Mouse (Mus musculus) liver, postnatal 0 days (tissue): ENCODE measurements around the gene Esyt2. TPM values are rescaled to one million over a fixed set of nuclear protein-coding genes. Genes with fewer than 3 reads are reported as not detected.

Experiments
- ATAC-seq: fragments of 200-750 bp; cut with Nextera tagmentation; 2 replicates; pipeline ENCODE4 v1.8.0; 2017; ENCODE audit warnings: mild to moderate bottlenecking, moderate library complexity
- DNase-seq: peaks from one replicate; pipeline ENCODE4 v3.0.0-alpha.2; 2016
- H3K27ac ChIP-seq: fragments of 300-500 bp; sonication (generic); 2 replicates; pipeline ENCODE4 v1.5.1; 2014; ENCODE audit warnings: antibody characterized with exemption, moderate library complexity, mild to moderate bottlenecking, low read depth
- H3K27me3 ChIP-seq: fragments of 300-500 bp; sonication (generic); 2 replicates; pipeline ENCODE4 v1.6.1; 2014; ENCODE audit warnings: low read length, control low read depth, mixed read lengths; ENCODE audit not compliant: insufficient read depth
- H3K36me3 ChIP-seq: fragments of 300-500 bp; sonication (generic); replicated peaks from 2 replicates; pipeline ENCODE4 v1.6.1; 2014; ENCODE audit warnings: mild to moderate bottlenecking, control low read depth, low read length, moderate library complexity, mixed read lengths; ENCODE audit not compliant: insufficient read depth
- H3K4me1 ChIP-seq: fragments of 300-500 bp; sonication (generic); 2 replicates; pipeline ENCODE4 v1.6.1; 2014; ENCODE audit warnings: antibody characterized with exemption, mild to moderate bottlenecking, control low read depth; ENCODE audit not compliant: insufficient read depth
- H3K4me2 ChIP-seq: fragments of 300-500 bp; sonication (generic); 2 replicates; pipeline ENCODE4 v1.6.1; 2014; ENCODE audit warnings: low read depth, mild to moderate bottlenecking, low read length, moderate library complexity, mixed read lengths
- H3K4me3 ChIP-seq: fragments of 300-500 bp; sonication (generic); 2 replicates; pipeline ENCODE4 v1.5.1; 2014; ENCODE audit warnings: low read depth, low read length
- H3K9ac ChIP-seq: fragments of 300-500 bp; sonication (generic); replicated peaks from 2 replicates; pipeline ENCODE4 v1.6.1; 2014; ENCODE audit warnings: mild to moderate bottlenecking, moderate library complexity
- H3K9me3 ChIP-seq: fragments of 300-500 bp; sonication (generic); 2 replicates; pipeline ENCODE4 v1.6.1; 2016; ENCODE audit warnings: mild to moderate bottlenecking, control low read depth, low read length, mixed read lengths
- CTCF ChIP-seq: sonication (generic); IDR thresholded peaks from 2 replicates; pipeline ENCODE4 v1.5.1; 2016; ENCODE audit warnings: antibody characterized with exemption, low read depth
- EP300 ChIP-seq: IDR thresholded peaks from 2 replicates; pipeline ENCODE4 v1.6.1; 2016; ENCODE audit warnings: antibody characterized with exemption, low read depth, mild to moderate bottlenecking
- WGBS: fragments of 180-500 bp; shearing (Covaris S2); extraction: QIAGEN DNeasy Blood & Tissue Kit; methylation state at CpG from one replicate; pipeline ENCODE4 v1.1.7; 2014; ENCODE audit not compliant: insufficient replicate concordance; 5-methylcytosine and 5-hydroxymethylcytosine counted together
- polyA plus RNA-seq: library from polyadenylated mRNA; unstranded; fragments of >200 nt; fragmentation: Nextera tagmentation; extraction: Ambion mirVana; gene quantifications from 2 replicates; pipeline ENCODE4 v1.2.1, GENCODE M21; 2015

Esyt2 gene
- polyA plus RNA-seq, 1 experiment from 2014 or later = 5.7 TPM

DNA sequence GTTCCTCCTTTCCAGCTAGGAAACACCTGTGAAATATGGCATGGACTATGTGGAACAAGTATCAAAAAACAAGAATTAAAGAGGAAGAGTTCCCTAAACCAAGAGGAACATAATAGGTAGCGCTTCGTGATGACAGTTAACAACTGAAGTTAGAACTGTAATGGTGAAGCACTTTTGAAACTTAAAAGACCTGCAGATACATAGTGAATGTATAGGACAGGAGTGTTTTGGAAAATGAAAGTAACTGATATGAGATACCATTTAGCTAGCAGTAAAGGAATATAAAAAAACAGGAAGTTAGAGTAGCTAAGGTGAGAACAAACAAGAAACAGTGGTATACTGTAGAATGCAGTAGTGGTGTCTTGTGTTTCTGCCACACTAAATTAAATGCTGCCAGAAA lies 1.9 kb downstream of the Esyt2 start:
- no peak for ATAC-seq
- Histone ChIP-seq H3K36me3 (no peaks in the 10 kb centered on the region; the same call in 1 of the 2 replicates), H3K4me1 (peaks cover 19% of the 10 kb centered on the region), H3K27me3 (no peaks in the 10 kb centered on the region), H3K9ac (0 out of 2 replicates have a peak overlapping the region, but pooled peaks have one; percentile 27), H3K4me2 (peak overlapping the region; percentile 61), H3K9me3 (no peaks in the 10 kb centered on the region), H3K4me3 (peak overlapping the region; percentile 23), H3K27ac (no peak overlapping the region)
- 51% methylated on average over 2 of the region's 2 CpGs for WGBS
- TF ChIP-seq EP300 (no peak), CTCF (no peak)
- DNase-seq = no peak

DNA sequence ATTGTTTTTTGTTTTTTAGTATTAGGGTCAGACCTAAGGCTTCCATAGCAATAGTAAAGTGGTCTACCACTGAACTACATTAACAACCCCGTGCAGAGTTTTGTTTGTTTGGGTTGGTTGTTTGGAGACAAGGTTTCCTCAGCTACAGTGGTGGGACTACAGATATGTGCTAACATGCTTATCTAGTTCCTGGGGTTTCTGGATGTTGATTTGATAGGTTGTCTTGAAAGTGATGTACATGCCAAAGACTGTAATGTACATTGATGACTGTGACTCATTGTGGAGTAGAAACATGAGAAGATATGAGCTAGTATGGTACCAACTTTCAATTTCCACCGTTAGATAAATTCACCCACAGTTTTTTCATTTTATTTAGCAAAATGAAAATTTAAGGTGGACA lies 2.5 kb downstream of the Esyt2 start:
- Histone ChIP-seq H3K4me1 (peaks cover 17% of the 10 kb centered on the region), H3K27ac (no peak overlapping the region), H3K9me3 (no peaks in the 10 kb centered on the region), H3K9ac (no peak overlapping the region), H3K36me3 (no peaks in the 10 kb centered on the region; the same call in 1 of the 2 replicates), H3K27me3 (no peaks in the 10 kb centered on the region), H3K4me3 (peak overlapping the region; percentile 23; the same call in 1 of the 2 replicates), H3K4me2 (peak overlapping the region; percentile 61)
- ATAC-seq = no peak
- TF ChIP-seq EP300 (no peak), CTCF (no peak)
- no peak for DNase-seq
- 44% methylated on average over 2 of the region's 2 CpGs for WGBS

DNA sequence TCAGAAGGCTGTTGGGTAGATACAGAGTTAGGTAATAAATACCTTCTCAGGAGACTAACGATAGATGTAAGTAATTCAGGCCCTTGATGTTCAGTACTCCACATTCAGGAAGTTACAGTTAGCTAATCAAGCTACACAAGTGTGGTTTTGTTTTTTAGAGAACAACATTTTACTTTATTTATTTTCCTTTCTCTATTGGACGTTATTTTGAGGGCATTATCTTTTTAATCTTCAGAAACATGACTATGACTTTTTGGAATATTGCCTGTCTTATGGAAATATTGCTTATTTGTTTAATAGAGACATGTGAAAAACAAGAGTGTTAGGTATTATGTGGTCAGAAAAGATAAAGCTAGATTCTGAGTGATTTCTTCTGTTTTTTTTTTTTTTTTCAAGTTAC lies 12.2 kb downstream of the Esyt2 start:
- Histone ChIP-seq H3K27ac (no peak overlapping the region), H3K4me3 (no peak overlapping the region), H3K27me3 (no peaks in the 10 kb centered on the region), H3K9me3 (no peaks in the 10 kb centered on the region), H3K4me2 (no peak overlapping the region), H3K9ac (no peak overlapping the region), H3K36me3 (no peaks in the 10 kb centered on the region), H3K4me1 (no peaks in the 10 kb centered on the region)
- 33% methylated on average over 2 of the region's 2 CpGs for WGBS
- no peak for ATAC-seq
- DNase-seq = no peak
- TF ChIP-seq CTCF (no peak), EP300 (no peak)

DNA sequence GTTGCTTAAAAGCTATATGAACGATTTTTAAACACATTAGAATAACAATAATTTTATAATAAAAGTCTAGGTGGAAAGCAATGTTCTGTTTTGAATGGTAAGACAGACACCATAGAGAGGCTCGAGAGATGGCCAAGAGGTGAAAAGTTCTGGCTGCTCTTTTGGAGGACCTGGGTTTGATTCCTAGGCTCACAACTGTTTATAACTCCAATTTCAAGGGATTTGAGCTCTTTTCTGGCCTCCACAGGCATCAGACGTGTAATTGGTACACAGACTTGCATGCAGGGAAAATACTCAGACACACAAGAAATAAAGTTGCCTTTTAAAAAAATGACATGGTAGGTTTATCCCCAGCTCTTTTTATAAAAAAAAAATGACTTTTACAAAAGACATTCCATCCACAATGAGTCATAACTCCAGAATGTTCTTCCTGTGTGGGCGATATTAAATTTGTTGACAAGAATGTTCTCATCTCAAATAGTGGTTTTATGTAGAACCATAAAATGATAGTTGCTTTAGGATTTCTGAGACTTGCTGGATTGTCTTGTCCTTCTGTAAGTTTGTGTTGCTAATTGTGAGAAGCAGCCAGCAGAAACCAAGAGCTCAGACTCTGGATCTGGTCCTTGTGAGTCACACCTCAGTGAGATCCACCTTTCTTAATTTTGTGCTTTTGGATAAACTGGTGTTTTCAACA lies 12.8 kb downstream of the Esyt2 start:
- H3K9me3 ChIP-seq = no peaks in the 10 kb centered on the region
- WGBS = 65% methylated on average over 4 of the region's 4 CpGs
- no peaks in the 10 kb centered on the region for H3K4me1 ChIP-seq
- no peaks in the 10 kb centered on the region for H3K27me3 ChIP-seq
- no peaks in the 10 kb centered on the region for H3K36me3 ChIP-seq
- no peak overlapping the region for H3K9ac ChIP-seq
- no peak overlapping the region for H3K4me2 ChIP-seq
- ATAC-seq (no peak), DNase-seq (no peak)
- no peak overlapping the region for H3K4me3 ChIP-seq
- no peak overlapping the region for H3K27ac ChIP-seq
- no peak for TF ChIP-seq CTCF
- no peak for TF ChIP-seq EP300

DNA sequence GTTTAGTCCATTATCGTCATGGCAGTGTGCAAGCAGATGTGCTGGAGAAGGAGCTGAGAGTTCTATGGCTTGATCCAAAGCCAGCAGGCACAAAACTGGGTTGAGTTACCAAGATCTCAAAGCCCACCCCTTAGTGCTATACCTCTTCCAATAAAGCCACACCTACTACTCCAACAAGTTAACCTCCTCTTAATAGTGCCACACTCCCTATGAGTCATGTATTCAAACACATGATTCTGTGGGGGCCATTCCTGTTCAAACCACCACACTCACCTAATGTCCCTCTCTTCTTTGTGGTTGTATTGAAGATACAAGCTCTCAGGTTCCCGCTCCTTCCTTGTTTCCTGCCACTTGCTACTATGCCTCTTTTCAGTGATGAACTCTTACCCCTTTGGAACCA lies 18.9 kb downstream of the Esyt2 start:
- Histone ChIP-seq H3K9ac (no peak overlapping the region), H3K4me3 (no peak overlapping the region), H3K4me2 (no peak overlapping the region), H3K4me1 (no peaks in the 10 kb centered on the region), H3K9me3 (no peaks in the 10 kb centered on the region), H3K27ac (no peak overlapping the region), H3K36me3 (no peaks in the 10 kb centered on the region), H3K27me3 (no peaks in the 10 kb centered on the region)
- TF ChIP-seq EP300 (no peak), CTCF (no peak)
- WGBS = 89% methylated on average over 2 of the region's 2 CpGs
- ATAC-seq (no peak), DNase-seq (no peak)

DNA sequence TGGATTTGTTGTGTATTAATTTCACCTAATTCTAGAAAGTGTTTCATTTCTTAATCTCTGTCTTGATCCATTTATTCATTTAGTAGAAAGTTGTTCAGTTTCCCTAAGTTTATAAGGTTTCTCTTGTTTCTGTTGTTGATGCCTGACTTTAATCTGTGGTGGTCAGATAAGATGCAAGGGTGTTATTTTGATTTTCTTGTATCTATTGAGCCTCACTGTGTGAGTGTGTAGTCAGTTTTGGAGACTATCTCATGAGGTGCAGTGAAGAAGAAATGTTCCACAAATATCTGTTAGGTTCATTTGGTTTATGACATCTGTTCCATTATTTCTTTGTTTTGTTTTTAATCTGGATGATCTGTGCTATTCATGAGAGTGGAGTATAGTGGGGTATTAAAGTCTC lies 21.2 kb downstream of the Esyt2 start:
- Histone ChIP-seq H3K4me3 (no peak overlapping the region), H3K27ac (no peak overlapping the region), H3K36me3 (no peaks in the 10 kb centered on the region), H3K9me3 (no peaks in the 10 kb centered on the region), H3K4me1 (no peaks in the 10 kb centered on the region), H3K27me3 (no peaks in the 10 kb centered on the region), H3K4me2 (no peak overlapping the region), H3K9ac (no peak overlapping the region)
- TF ChIP-seq EP300 (no peak), CTCF (no peak)
- ATAC-seq = no peak
- DNase-seq = no peak
